Mouse (Mus musculus) heart, embryonic 15.5 days (tissue): Measurements from ENCODE around the gene Trmt2b. TPM values are rescaled to one million over a fixed set of nuclear protein-coding genes. Genes with fewer than 3 reads are reported as not detected.
"Not testable (repeated sequence)": the region's sequence is repeated elsewhere in the genome, so short reads cannot be mapped to it uniquely, and the experiment has no call there.

Source experiments
- ATAC-seq: fragments of 200-750 bp; cut with Nextera tagmentation; replicated peaks from 2 replicates; pipeline ENCODE4 v1.8.0; 2017; ENCODE audit warnings: low read depth, moderate TSS enrichment; ENCODE audit not compliant: insufficient number of reproducible peaks, insufficient read depth, low FRiP score
- H3K27ac ChIP-seq: fragments of 300-500 bp; sonication (generic); 2 replicates; pipeline ENCODE4 v1.5.1; 2015; ENCODE audit warnings: mild to moderate bottlenecking, inconsistent platforms
- H3K27me3 ChIP-seq: fragments of 300-500 bp; sonication (generic); 2 replicates; pipeline ENCODE4 v1.6.1; 2015; ENCODE audit warnings: inconsistent platforms
- H3K36me3 ChIP-seq: fragments of 300-500 bp; sonication (generic); 2 replicates; pipeline ENCODE4 v1.6.1; 2015; ENCODE audit warnings: mild to moderate bottlenecking, inconsistent platforms
- H3K4me1 ChIP-seq: fragments of 300-500 bp; sonication (generic); replicated peaks from 2 replicates; pipeline ENCODE4 v1.6.1; 2015; ENCODE audit warnings: inconsistent platforms
- H3K4me2 ChIP-seq: fragments of 300-500 bp; sonication (generic); 2 replicates; pipeline ENCODE4 v1.6.1; 2015; ENCODE audit warnings: inconsistent platforms, mild to moderate bottlenecking, moderate library complexity
- H3K4me3 ChIP-seq: fragments of 300-500 bp; sonication (generic); 2 replicates; pipeline ENCODE4 v1.5.1; 2015; ENCODE audit warnings: mild to moderate bottlenecking, inconsistent platforms
- H3K9ac ChIP-seq: fragments of 300-500 bp; sonication (generic); 2 replicates; pipeline ENCODE4 v1.6.1; 2015; ENCODE audit warnings: mild to moderate bottlenecking, inconsistent platforms
- H3K9me3 ChIP-seq: fragments of 300-500 bp; sonication (generic); replicated peaks from 2 replicates; pipeline ENCODE4 v1.6.1; 2016; ENCODE audit warnings: inconsistent platforms
- WGBS: fragments of 180-500 bp; shearing (Covaris S2); methylation state at CpG from one replicate; pipeline ENCODE4 v1.1.7; 2015; ENCODE audit warnings: mixed read lengths; 5-methylcytosine and 5-hydroxymethylcytosine counted together
- polyA plus RNA-seq: library from polyadenylated mRNA; unstranded; fragments of >200 nt; fragmentation: Nextera tagmentation; extraction: Ambion mirVana; gene quantifications from 2 replicates; pipeline ENCODE4 v1.2.1, GENCODE M21; 2015

Gene Trmt2b
- polyA plus RNA-seq, 1 experiment from 2014 or later = 37.5 TPM

GRCm38 (mm10) chrX:134220618-134221017 lies 56.2 kb downstream of the Trmt2b start:
- no peaks in the 10 kb centered on the region for H3K4me1 ChIP-seq
- no peaks in the 10 kb centered on the region for H3K36me3 ChIP-seq
- no peak for ATAC-seq
- no peak overlapping the region for H3K4me3 ChIP-seq
- 24% methylated on average over 3 of the region's 3 CpGs for WGBS
- no peak overlapping the region for H3K9ac ChIP-seq
- no peaks in the 10 kb centered on the region for H3K27me3 ChIP-seq
- H3K27ac ChIP-seq = no peak overlapping the region
- no peak overlapping the region for H3K4me2 ChIP-seq
- H3K9me3 ChIP-seq = no peaks in the 10 kb centered on the region

- Histone ChIP-seq H3K27me3 (no peaks in the 10 kb centered on the region), H3K4me3 (no peak overlapping the region), H3K9ac (no peak overlapping the region), H3K4me1 (no peaks in the 10 kb centered on the region), H3K4me2 (no peak overlapping the region), H3K36me3 (no peaks in the 10 kb centered on the region), H3K9me3 (no peaks in the 10 kb centered on the region), H3K27ac (no peak overlapping the region)
- 55% methylated on average over 4 of the region's 4 CpGs for WGBS
- ATAC-seq = no peak
Observed at GRCm38 (mm10) chrX:134218161-134218560, 58.6 kb downstream of the Trmt2b start.

GRCm38 (mm10) chrX:134211151-134211642 lies 65.6 kb downstream of the Trmt2b start:
- H3K4me1 ChIP-seq = no peaks in the 10 kb centered on the region
- WGBS = 86% methylated on average over 7 of the region's 7 CpGs
- no peaks in the 10 kb centered on the region for H3K27me3 ChIP-seq
- no peaks in the 10 kb centered on the region for H3K9me3 ChIP-seq
- H3K9ac ChIP-seq = no peak overlapping the region
- no peak overlapping the region for H3K4me2 ChIP-seq
- ATAC-seq = no peak
- H3K4me3 ChIP-seq = no peak overlapping the region
- no peak overlapping the region for H3K27ac ChIP-seq
- no peaks in the 10 kb centered on the region for H3K36me3 ChIP-seq

- 79% methylated on average over 2 of the region's 2 CpGs for WGBS
- Histone ChIP-seq H3K27me3 (no peaks in the 10 kb centered on the region), H3K4me3 (no peak overlapping the region), H3K27ac (no peak overlapping the region), H3K9ac (no peak overlapping the region), H3K4me2 (no peak overlapping the region), H3K36me3 (no peaks in the 10 kb centered on the region), H3K4me1 (no peaks in the 10 kb centered on the region), H3K9me3 (no peaks in the 10 kb centered on the region)
- no peak for ATAC-seq
Observed at GRCm38 (mm10) chrX:134208491-134208890, 68.3 kb downstream of the Trmt2b start.

- WGBS = 89% methylated on average over 9 of the region's 9 CpGs
- not testable (repeated sequence) for H3K4me1 ChIP-seq, H3K27ac ChIP-seq, H3K27me3 ChIP-seq, H3K9me3 ChIP-seq, H3K9ac ChIP-seq, H3K4me2 ChIP-seq, H3K4me3 ChIP-seq, H3K36me3 ChIP-seq, ATAC-seq
Observed at GRCm38 (mm10) chrX:134187201-134187600, 89.6 kb downstream of the Trmt2b start, which contains the start of gene Arl13a. TSS of gene Arl13a (plus strand) at chrX:134187501.

- 84% methylated on average over 1 of the region's 1 CpGs for WGBS
- Histone ChIP-seq H3K9ac (no peak overlapping the region), H3K36me3 (no peaks in the 10 kb centered on the region), H3K4me3 (no peak overlapping the region), H3K27me3 (no peaks in the 10 kb centered on the region), H3K27ac (no peak overlapping the region), H3K4me2 (no peak overlapping the region), H3K4me1 (no peaks in the 10 kb centered on the region), H3K9me3 (no peaks in the 10 kb centered on the region)
- ATAC-seq = no peak
Observed at GRCm38 (mm10) chrX:134174699-134175098, 102.1 kb downstream of the Trmt2b start.

Other genes with a start within 250 kb of the Trmt2b start
- gene Cstf2, start 217.8 kb downstream of the Trmt2b start, polyA plus RNA-seq = 20.4 and 26.9 TPM in 2 replicates
- 0.18 and 0.41 TPM in 2 replicates for gene Xkrx, start 114.9 kb downstream of the Trmt2b start, polyA plus RNA-seq
- 0.09 TPM in 1 of 2 replicates, not detected in the other for gene Arl13a, start 89.5 kb downstream of the Trmt2b start, polyA plus RNA-seq
- 0.21 and 0.52 TPM in 2 replicates for gene Nox1, start 55.0 kb downstream of the Trmt2b start, polyA plus RNA-seq
- 18.5 and 19.9 TPM in 2 replicates for gene Tmem35a, start 18.2 kb upstream of the Trmt2b start, polyA plus RNA-seq
- 22.2 and 26.9 TPM in 2 replicates for gene Cenpi, start 31.1 kb upstream of the Trmt2b start, polyA plus RNA-seq
- 0.26 and 0.44 TPM in 2 replicates for gene Drp2, start 127.6 kb upstream of the Trmt2b start, polyA plus RNA-seq
- gene Taf7l, start 199.5 kb upstream of the Trmt2b start, polyA plus RNA-seq = not detected in 2 replicates